In the genomic region with DNA sequence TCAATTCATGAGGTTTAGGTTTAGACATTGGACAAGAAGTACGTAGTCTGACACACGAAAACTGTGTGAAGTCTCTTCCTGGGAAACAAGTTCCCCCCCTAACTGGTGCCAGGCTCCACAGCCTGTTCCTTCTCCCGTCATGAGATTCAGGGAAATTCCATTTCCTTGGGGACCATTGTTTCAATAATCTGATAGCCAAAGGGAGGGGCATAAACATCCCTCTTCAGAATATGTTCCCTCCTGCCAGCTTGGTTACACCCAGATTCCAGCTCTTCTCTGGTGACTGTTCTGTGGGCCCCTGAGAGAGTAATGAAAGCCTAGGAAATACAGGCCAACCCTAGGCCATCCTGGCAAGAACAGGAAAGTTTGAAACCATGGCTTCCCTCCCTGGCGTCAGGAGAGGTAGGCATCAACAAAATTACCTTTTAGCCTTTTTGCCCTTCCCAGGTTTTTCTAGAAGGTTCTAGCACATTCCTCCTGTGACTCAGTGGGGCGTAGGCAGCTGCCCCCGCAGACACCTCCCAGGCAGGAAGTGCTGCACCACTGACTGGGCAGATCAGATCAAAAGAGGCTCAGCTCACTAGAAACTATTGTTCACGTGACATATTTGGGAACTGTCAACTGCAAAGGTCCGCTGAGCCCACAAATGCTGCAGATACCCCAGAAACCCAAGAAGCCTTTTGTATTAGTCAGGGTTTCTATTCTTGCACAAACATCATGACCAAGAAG, we compare ENCODE assay signal across 8 mouse cellular contexts.
DNase-seq lines count a peak whose midpoint lies in the region; ATAC-seq lines count a peak whose summit lies in the region.

No protein-coding gene starts in this region.

- no peaks in the 10 kb centered on the region for H3K9me3 ChIP-seq in kidney, embryonic 15.5 days (replicated peaks)

- DNase-seq in kidney, postnatal 14 days = no peak
- peak; percentile 34 for DNase-seq in MEL-GATA-1-ER (ENCODE audit: extremely low read depth, low read depth)
- DNase-seq in liver = peak; percentile 43
- DNase-seq in natural killer cell, adult 2 months (ENCODE audit: low spot score in 2 of 2) = peak; percentile 53 to 57
- DNase-seq in ovary, postnatal 36 days (ENCODE audit: low spot score) = no peak
- DNase-seq in layer of hippocampus, adult 8-10 months (ENCODE audit: low spot score in 2 of 2) = no peak
- no peak for DNase-seq in yolk sac, embryonic 10.5 days (ENCODE audit: low spot score)

- H3K27ac ChIP-seq in kidney, embryonic 15.5 days = peak overlapping the region; percentile 82

- H3K4me1 ChIP-seq in kidney, embryonic 15.5 days = peaks cover 73% of the 10 kb centered on the region

- H3K9ac ChIP-seq in kidney, embryonic 15.5 days = no peak overlapping the region

- no peak overlapping the region for H3K4me2 ChIP-seq in kidney, embryonic 15.5 days

- WGBS in kidney, embryonic 15.5 days = 74% methylated on average over 8 of the region's 8 CpGs

- no peaks in the 10 kb centered on the region for H3K36me3 ChIP-seq in kidney, embryonic 15.5 days

- no peaks in the 10 kb centered on the region for H3K27me3 ChIP-seq in kidney, embryonic 15.5 days

- ATAC-seq in kidney, embryonic 15.5 days (replicated peaks; ENCODE audit: low FRiP score) = no peak

- no peak overlapping the region for H3K4me3 ChIP-seq in kidney, embryonic 15.5 days (replicated peaks)

Comparison
In these comparisons a context has a peak if more than half of its experiments do, and no peak if none do; other contexts are left out.
1. DNase-seq: peak in MEL-GATA-1-ER (single experiment), liver (single experiment) and natural killer cell, adult 2 months (2 of 2); none in kidney, postnatal 14 days (single experiment), ovary, postnatal 36 days (single experiment), layer of hippocampus, adult 8-10 months (0 of 2) and yolk sac, embryonic 10.5 days (single experiment).